Mouse (Mus musculus) embryonic facial prominence, embryonic 14.5 days (tissue): Measurements from ENCODE around the gene Hhat. TPM values are rescaled to one million over a fixed set of nuclear protein-coding genes. Genes with fewer than 3 reads are reported as not detected.

Source experiments
- ATAC-seq: fragments of 200-750 bp; cut with Nextera tagmentation; 2 replicates; pipeline ENCODE4 v1.8.0; 2017; ENCODE audit warnings: low read depth, moderate number of reproducible peaks, moderate TSS enrichment
- DNase-seq: peaks from one replicate; pipeline ENCODE4 v3.0.0-alpha.2; 2015; ENCODE audit warnings: low spot score
- H3K27ac ChIP-seq: fragments of 300-500 bp; sonication (generic); replicated peaks from 2 replicates; pipeline ENCODE4 v1.5.1; 2014; ENCODE audit warnings: low read depth, mild to moderate bottlenecking, low read length, moderate library complexity
- H3K27me3 ChIP-seq: fragments of 300-500 bp; sonication (generic); replicated peaks from 2 replicates; pipeline ENCODE4 v1.6.1; 2014; ENCODE audit warnings: low read length; ENCODE audit not compliant: control insufficient read depth, insufficient read depth
- H3K36me3 ChIP-seq: fragments of 300-500 bp; sonication (generic); 2 replicates; pipeline ENCODE4 v1.6.1; 2014; ENCODE audit warnings: low read length, mixed read lengths; ENCODE audit not compliant: control insufficient read depth, insufficient read depth
- H3K4me1 ChIP-seq: fragments of 300-500 bp; sonication (generic); 2 replicates; pipeline ENCODE4 v1.6.1; 2014; ENCODE audit warnings: antibody characterized with exemption, low read length; ENCODE audit not compliant: control insufficient read depth, insufficient read depth
- H3K4me2 ChIP-seq: fragments of 300-500 bp; sonication (generic); 2 replicates; pipeline ENCODE4 v1.6.1; 2014; ENCODE audit warnings: low read depth, mild to moderate bottlenecking, low read length, moderate library complexity, mixed read lengths
- H3K4me3 ChIP-seq: fragments of 300-500 bp; sonication (generic); 2 replicates; pipeline ENCODE4 v1.5.1; 2014; ENCODE audit warnings: low read depth, mild to moderate bottlenecking, low read length
- H3K9ac ChIP-seq: fragments of 300-500 bp; sonication (generic); 2 replicates; pipeline ENCODE4 v1.6.1; 2014; ENCODE audit warnings: low read depth, mild to moderate bottlenecking, low read length, moderate library complexity, mixed read lengths
- H3K9me3 ChIP-seq: fragments of 300-500 bp; sonication (generic); 2 replicates; pipeline ENCODE4 v1.6.1; 2016; ENCODE audit warnings: low read length; ENCODE audit not compliant: control insufficient read depth
- WGBS: fragments of 180-500 bp; shearing (Covaris S2); extraction: QIAGEN DNeasy Blood & Tissue Kit; methylation state at CpG from one replicate; pipeline ENCODE4 v1.1.7; 2014; 5-methylcytosine and 5-hydroxymethylcytosine counted together
- polyA plus RNA-seq: library from polyadenylated mRNA; unstranded; fragments of >200 nt; fragmentation: Nextera tagmentation; extraction: Ambion mirVana; gene quantifications from 2 replicates; pipeline ENCODE4 v1.2.1, GENCODE M21; 2014

Hhat gene
- polyA plus RNA-seq, 1 experiment from 2014 or later: 9.3 TPM

GRCm38 (mm10) chr1:192700339-192701073, 70.5 kb downstream of the Hhat start:
- DNase-seq (no peak), ATAC-seq (no peak)
- Histone ChIP-seq H3K27me3 (no peaks in the 10 kb centered on the region), H3K27ac (no peak overlapping the region), H3K9me3 (peaks cover 6% of the 10 kb centered on the region; the same call in 1 of the 2 replicates), H3K4me1 (no peaks in the 10 kb centered on the region), H3K36me3 (no peaks in the 10 kb centered on the region), H3K9ac (no peak overlapping the region), H3K4me2 (no peak overlapping the region), H3K4me3 (no peak overlapping the region)
- WGBS: 78% methylated on average over 8 of the region's 8 CpGs

DNA sequence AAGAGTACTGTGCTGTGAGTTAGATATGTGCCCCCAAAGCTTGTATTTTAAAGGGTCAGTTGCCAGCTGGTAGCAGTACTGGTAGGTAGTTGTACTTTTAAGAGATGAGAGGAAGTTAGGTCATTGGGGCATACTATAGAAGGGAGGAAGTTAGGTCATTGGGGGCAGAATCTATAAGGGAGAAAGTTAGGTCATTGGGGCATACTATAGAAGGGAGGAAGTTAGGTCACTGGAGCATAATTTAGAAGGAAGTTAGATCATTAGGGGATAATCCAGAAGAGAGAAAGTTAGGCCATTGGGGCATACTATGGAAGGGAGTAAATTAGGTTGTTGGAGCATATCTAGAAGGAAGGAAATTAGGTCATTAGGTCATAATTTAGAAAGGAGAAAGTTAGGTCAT, 71.9 kb downstream of the Hhat start:
- ATAC-seq (no peak), DNase-seq (no peak)
- H3K4me1 ChIP-seq: no peaks in the 10 kb centered on the region
- no peak overlapping the region for H3K4me2 ChIP-seq
- peaks cover under 1% of the 10 kb centered on the region; the same call in 1 of the 2 replicates for H3K9me3 ChIP-seq
- no peak overlapping the region for H3K9ac ChIP-seq
- H3K27me3 ChIP-seq: no peaks in the 10 kb centered on the region
- no peak overlapping the region for H3K27ac ChIP-seq
- H3K4me3 ChIP-seq: no peak overlapping the region
- no peaks in the 10 kb centered on the region for H3K36me3 ChIP-seq

GRCm38 (mm10) chr1:192696371-192696863, 74.6 kb downstream of the Hhat start:
- whole genome bisulfite sequencing: 38% methylated on average over 1 of the region's 1 CpGs
- H3K27ac ChIP-seq: no peak overlapping the region
- no peak overlapping the region for H3K4me3 ChIP-seq
- peak; percentile 17 for DNase-seq
- no peaks in the 10 kb centered on the region for H3K4me1 ChIP-seq
- H3K36me3 ChIP-seq: no peaks in the 10 kb centered on the region
- no peaks in the 10 kb centered on the region for H3K9me3 ChIP-seq
- no peak for ATAC-seq
- H3K4me2 ChIP-seq: no peak overlapping the region
- no peak overlapping the region for H3K9ac ChIP-seq
- H3K27me3 ChIP-seq: no peaks in the 10 kb centered on the region

- H3K27me3 ChIP-seq: no peaks in the 10 kb centered on the region
- H3K4me2 ChIP-seq: no peak overlapping the region
- no peak overlapping the region for H3K4me3 ChIP-seq
- no peak overlapping the region for H3K27ac ChIP-seq
- ATAC-seq (no peak), DNase-seq (no peak)
- H3K9me3 ChIP-seq: no peaks in the 10 kb centered on the region
- H3K36me3 ChIP-seq: no peaks in the 10 kb centered on the region
- no peak overlapping the region for H3K9ac ChIP-seq
- 96% methylated on average over 10 of the region's 10 CpGs for WGBS
- H3K4me1 ChIP-seq: no peaks in the 10 kb centered on the region
These were observed 77.4 kb downstream of the Hhat start for GRCm38 (mm10) chr1:192693644-192694043.

GRCm38 (mm10) chr1:192692982-192693381, 78.0 kb downstream of the Hhat start:
- H3K9ac ChIP-seq: no peak overlapping the region
- H3K4me3 ChIP-seq: no peak overlapping the region
- H3K27ac ChIP-seq: no peak overlapping the region
- 72% methylated on average over 7 of the region's 7 CpGs for WGBS
- ATAC-seq (no peak), DNase-seq (no peak)
- no peaks in the 10 kb centered on the region for H3K36me3 ChIP-seq
- no peaks in the 10 kb centered on the region for H3K4me1 ChIP-seq
- no peak overlapping the region for H3K4me2 ChIP-seq
- no peaks in the 10 kb centered on the region for H3K9me3 ChIP-seq
- H3K27me3 ChIP-seq: no peaks in the 10 kb centered on the region

DNA sequence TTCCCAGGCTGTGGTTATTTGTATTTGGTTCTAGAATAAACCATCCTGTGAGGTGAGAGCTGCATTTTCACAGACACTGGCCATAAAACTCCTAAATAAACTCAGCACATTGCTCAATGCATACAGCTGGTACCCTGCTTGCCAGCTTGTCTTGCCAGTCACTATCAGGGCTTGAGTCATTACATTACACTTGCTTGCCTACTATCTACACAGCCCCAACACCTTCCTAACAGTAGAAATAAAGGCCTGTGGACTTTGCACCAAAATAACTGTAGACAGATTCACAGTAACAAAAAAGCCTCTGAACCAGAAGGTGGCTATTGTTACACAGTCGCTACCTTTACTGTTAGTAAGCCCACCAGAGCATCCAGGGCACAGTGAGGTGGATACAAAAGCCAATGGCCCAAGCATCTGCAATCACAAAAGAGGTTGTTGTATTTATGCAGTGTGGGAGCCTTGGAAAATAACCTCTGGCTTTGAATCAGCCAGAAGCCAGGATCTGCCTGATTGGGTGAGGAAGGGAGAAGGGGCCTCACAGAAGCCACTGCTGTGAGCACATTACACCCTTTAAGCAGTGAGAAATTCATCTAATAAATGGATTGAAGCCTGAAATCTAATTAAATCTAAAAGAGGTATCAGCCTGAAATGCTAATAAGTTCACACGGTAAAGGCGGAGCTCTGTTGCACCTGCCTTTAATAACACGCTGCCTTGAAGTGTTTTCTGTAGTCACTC, 88.6 kb downstream of the Hhat start:
- no peak for ATAC-seq
- DNase-seq: no peak
- Histone ChIP-seq H3K9me3 (no peaks in the 10 kb centered on the region), H3K4me2 (no peak overlapping the region), H3K9ac (no peak overlapping the region), H3K27ac (no peak overlapping the region), H3K36me3 (no peaks in the 10 kb centered on the region), H3K4me3 (no peak overlapping the region), H3K27me3 (no peaks in the 10 kb centered on the region), H3K4me1 (no peaks in the 10 kb centered on the region)
- 92% methylated on average over 4 of the region's 4 CpGs for WGBS

- Histone ChIP-seq H3K4me2 (no peak overlapping the region), H3K9me3 (0 out of 2 replicates have a peak, but pooled peaks cover 5% of the 10 kb centered on the region), H3K4me1 (no peaks in the 10 kb centered on the region), H3K9ac (no peak overlapping the region), H3K4me3 (no peak overlapping the region), H3K36me3 (no peaks in the 10 kb centered on the region), H3K27me3 (no peaks in the 10 kb centered on the region), H3K27ac (no peak overlapping the region)
- DNase-seq (no peak), ATAC-seq (no peak)
- WGBS: 63% methylated on average over 5 of the region's 5 CpGs
These were observed 93.8 kb downstream of the Hhat start for GRCm38 (mm10) chr1:192677236-192677635.

- ATAC-seq (no peak), DNase-seq (no peak)
- Histone ChIP-seq H3K27ac (no peak overlapping the region), H3K27me3 (no peaks in the 10 kb centered on the region), H3K36me3 (0 out of 2 replicates have a peak, but pooled peaks cover 6% of the 10 kb centered on the region), H3K4me3 (no peak overlapping the region), H3K9me3 (peaks cover 10% of the 10 kb centered on the region; the same call in 1 of the 2 replicates), H3K9ac (no peak overlapping the region), H3K4me1 (no peaks in the 10 kb centered on the region), H3K4me2 (no peak overlapping the region)
- WGBS: 48% methylated on average over 4 of the region's 4 CpGs
These were observed 107.4 kb downstream of the Hhat start for GRCm38 (mm10) chr1:192663608-192664007.
